In the genomic region with DNA sequence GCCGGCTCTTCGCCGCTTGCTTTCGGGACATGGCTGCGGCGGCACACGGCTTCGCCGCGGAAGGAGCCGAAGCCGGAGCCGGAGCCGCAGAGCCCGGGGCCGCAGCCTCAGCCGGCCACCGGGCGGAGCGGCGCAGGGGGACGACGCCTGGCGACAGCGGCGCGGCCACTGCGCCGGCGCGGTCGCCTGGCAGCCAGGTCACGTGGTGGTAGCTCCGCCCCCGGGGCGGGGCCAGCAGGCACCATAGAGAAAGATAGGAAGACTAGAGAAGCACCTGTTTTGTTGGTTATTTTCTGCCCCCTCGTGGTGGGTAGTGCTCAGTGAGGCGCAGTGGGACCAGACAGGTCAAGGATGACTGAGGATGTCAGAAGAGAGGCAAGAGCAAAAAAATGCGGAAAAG, we compare ENCODE assay signal across 8 mouse cellular contexts. TPM values are rescaled to one million over a fixed set of nuclear protein-coding genes. Genes with fewer than 3 reads are reported as not detected.
DNase-seq lines count a peak whose midpoint lies in the region; ATAC-seq lines count a peak whose summit lies in the region.

A gene (minus strand): TSS at position 149 of the 400 bp plus-strand sequence.

- peak within 1 kb of the TSS; percentile 89 for H3K27ac ChIP-seq in heart, embryonic 10.5 days
- H3K27ac ChIP-seq in kidney, embryonic 15.5 days: peak within 1 kb of the TSS; percentile 64

- no peaks in the 10 kb centered on the region for H3K9me3 ChIP-seq in heart, embryonic 10.5 days
- H3K9me3 ChIP-seq in kidney, embryonic 15.5 days (replicated peaks): no peaks in the 10 kb centered on the region

- DNase-seq in B cell, adult 2 months: peak; percentile 99
- DNase-seq in brain, adult 2 months (ENCODE audit: low read depth, low spot score): peak; percentile 97
- DNase-seq in heart, embryonic 10.5 days (ENCODE audit: low spot score): peak; percentile 95
- peak; percentile 96 for DNase-seq in liver
- peak; percentile 94 to 95 for DNase-seq in spleen, postnatal 4 days (ENCODE audit: low spot score in 2 of 2)

- WGBS in heart, embryonic 10.5 days: under 1% methylated on average over 39 of the region's 39 CpGs
- under 1% methylated on average over 39 of the region's 39 CpGs for WGBS in kidney, embryonic 15.5 days

- H3K4me3 ChIP-seq in heart, embryonic 10.5 days: peak within 1 kb of the TSS; percentile 97
- H3K4me3 ChIP-seq in kidney, embryonic 15.5 days (replicated peaks): peak within 1 kb of the TSS; percentile 94

- peaks cover 9% of the 10 kb centered on the region; the same call in 1 of the 2 replicates for H3K4me1 ChIP-seq in heart, embryonic 10.5 days
- H3K4me1 ChIP-seq in kidney, embryonic 15.5 days: peaks cover 11% of the 10 kb centered on the region

- peaks cover 11% of the 10 kb centered on the region; the same call in 1 of the 2 replicates for H3K36me3 ChIP-seq in heart, embryonic 10.5 days
- peaks cover 22% of the 10 kb centered on the region for H3K36me3 ChIP-seq in kidney, embryonic 15.5 days

- H3K4me2 ChIP-seq in kidney, embryonic 15.5 days: peak within 1 kb of the TSS; percentile 96

- no peaks in the 10 kb centered on the region for H3K27me3 ChIP-seq in heart, embryonic 10.5 days (ENCODE audit: insufficient read depth, poor library complexity, severe bottlenecking)
- no peaks in the 10 kb centered on the region for H3K27me3 ChIP-seq in kidney, embryonic 15.5 days

- peak; percentile 87 for ATAC-seq in erythroblast, adult 5-6 weeks (replicated peaks; ENCODE audit: low FRiP score, poor library complexity, severe bottlenecking)
- ATAC-seq in kidney, embryonic 15.5 days (replicated peaks; ENCODE audit: low FRiP score): peak; percentile 93
- peak; percentile 96 for ATAC-seq in monocyte, adult 5-6 weeks (replicated peaks; ENCODE audit: insufficient number of reproducible peaks, low FRiP score, low TSS enrichment, poor library complexity, severe bottlenecking)

- peak within 1 kb of the TSS; percentile 90 for H3K9ac ChIP-seq in kidney, embryonic 15.5 days

RNA-seq across cellular contexts. Expression of the gene that starts here (rescaled TPM):
- 1.5 and 2.1 TPM in 2 replicates for total RNA-seq in erythroblast, adult 5-6 weeks (2015; ENCODE audit: low replicate concordance)
- total RNA-seq in erythroblast, adult 5-6 weeks (2017; ENCODE audit: low replicate concordance): 0.26 and 3.8 TPM in 2 replicates
- polyA plus RNA-seq in heart, embryonic 10.5 days (2016; fragmentation: Nextera tagmentation; extraction: Ambion mirVana): 3.1 and 5.2 TPM in 2 replicates
- polyA plus RNA-seq in kidney, embryonic 15.5 days (2015; fragmentation: Nextera tagmentation; extraction: Ambion mirVana): 2.5 and 3.5 TPM in 2 replicates
- 9.8 to 13.1 TPM (median 11.9 TPM) in 3 replicates for total RNA-seq in monocyte, adult 5-6 weeks (2017)

Comparison
In these comparisons a context has a peak if more than half of its experiments do, and no peak if none do; other contexts are left out.
1. Peak in every context shown above with its lines: DNase-seq, ATAC-seq, H3K4me3 ChIP-seq and H3K27ac ChIP-seq.